Comparison of ENCODE assay signal across 7 mouse cellular contexts in genomic region chr11:110251534-110251933, GRCm38 (mm10). TPM values are rescaled to one million over a fixed set of nuclear protein-coding genes. Genes with fewer than 3 reads are reported as not detected.
DNase-seq lines count a peak whose midpoint lies in the region; ATAC-seq and TF ChIP-seq lines count a peak whose summit lies in the region.

Abca6 (minus strand) TSS chr11:110251776.

- TF ChIP-seq CTCF in brain, embryonic 14.5 days (IDR thresholded peaks at IDR 0.05; ENCODE audit: borderline replicate concordance, extremely low read depth, insufficient read depth, insufficient read length): no peak
- TF ChIP-seq CTCF in stomach, postnatal 0 days (IDR thresholded peaks at IDR 0.05; ENCODE audit: low read depth): no peak

- WGBS in intestine, embryonic 16.5 days: 10% methylated on average over 8 of the region's 8 CpGs
- 10% methylated on average over 8 of the region's 8 CpGs for WGBS in stomach, postnatal 0 days

- no peaks in the 10 kb centered on the region for H3K4me1 ChIP-seq in intestine, embryonic 16.5 days (ENCODE audit: control insufficient read depth, insufficient read depth, low read length)
- no peaks in the 10 kb centered on the region for H3K4me1 ChIP-seq in stomach, postnatal 0 days (replicated peaks; ENCODE audit: control insufficient read depth, insufficient read depth)

- no peak within 1 kb of the TSS for H3K27ac ChIP-seq in intestine, embryonic 16.5 days (ENCODE audit: low read length)
- no peak within 1 kb of the TSS for H3K27ac ChIP-seq in stomach, postnatal 0 days (replicated peaks)

- H3K36me3 ChIP-seq in intestine, embryonic 16.5 days (ENCODE audit: control insufficient read depth, insufficient read depth, low read length): no peaks in the 10 kb centered on the region
- no peaks in the 10 kb centered on the region for H3K36me3 ChIP-seq in stomach, postnatal 0 days (ENCODE audit: control insufficient read depth, insufficient read depth, low read length)

- 0 out of 2 replicates have a peak, but pooled peaks have one; percentile 26 for ATAC-seq in intestine, embryonic 16.5 days
- ATAC-seq in stomach, postnatal 0 days (ENCODE audit: low FRiP score, low TSS enrichment): no peak
- ATAC-seq in cerebellum, adult (ENCODE audit: insufficient number of reproducible peaks, low FRiP score, low TSS enrichment): no peak

- peak within 1 kb of the TSS; percentile 21 for H3K4me3 ChIP-seq in intestine, embryonic 16.5 days (ENCODE audit: low read length)
- H3K4me3 ChIP-seq in stomach, postnatal 0 days (ENCODE audit: low read depth, low read length): peak within 1 kb of the TSS; percentile 15; the same call in 1 of the 2 replicates

- peak; percentile 64 for DNase-seq in Muller cell, postnatal 12 days (ENCODE audit: inconsistent ontology term)
- peak; percentile 46 for DNase-seq in brain, embryonic 14.5 days (ENCODE audit: low read depth)
- DNase-seq in heart, adult 11 months: peak; percentile 97
- DNase-seq in lung, postnatal 25 days (ENCODE audit: low spot score): peak; percentile 30
- DNase-seq in stomach, postnatal 0 days (ENCODE audit: low spot score): no peak

- H3K9ac ChIP-seq in intestine, embryonic 16.5 days (ENCODE audit: low read depth, low read length): 0 out of 2 replicates have a peak within 1 kb of the TSS, but pooled peaks have one; percentile 24
- peak within 1 kb of the TSS; percentile 38; the same call in 1 of the 2 replicates for H3K9ac ChIP-seq in stomach, postnatal 0 days (ENCODE audit: low read length)

- TF ChIP-seq POLR2A in brain, embryonic 14.5 days (IDR thresholded peaks at IDR 0.05; ENCODE audit: borderline replicate concordance, extremely low read depth, insufficient read depth, insufficient read length, poor library complexity, severe bottlenecking): no peak

- H3K4me2 ChIP-seq in intestine, embryonic 16.5 days (ENCODE audit: low read depth, low read length): peak within 1 kb of the TSS; percentile 40
- peak within 1 kb of the TSS; percentile 34; the same call in 1 of the 2 replicates for H3K4me2 ChIP-seq in stomach, postnatal 0 days (replicated peaks; ENCODE audit: low read depth)

- H3K27me3 ChIP-seq in intestine, embryonic 16.5 days (replicated peaks; ENCODE audit: control insufficient read depth, insufficient read depth, low read length): no peaks in the 10 kb centered on the region
- H3K27me3 ChIP-seq in stomach, postnatal 0 days (ENCODE audit: control insufficient read depth, insufficient read depth, low read length): no peaks in the 10 kb centered on the region

- TF ChIP-seq EP300 in stomach, postnatal 0 days (optimal IDR thresholded peaks at IDR 0.05): no peak

- no peaks in the 10 kb centered on the region for H3K9me3 ChIP-seq in intestine, embryonic 16.5 days (ENCODE audit: control insufficient read depth, low read length)
- no peaks in the 10 kb centered on the region for H3K9me3 ChIP-seq in stomach, postnatal 0 days (ENCODE audit: control insufficient read depth, low read length)

RNA-seq across cellular contexts. Expression of gene Abca6, which starts in this region (rescaled TPM):
- polyA plus RNA-seq in brain, embryonic 14.5 days (2012; rRNA removed): 0.14 and 0.33 TPM in 2 replicates
- polyA plus RNA-seq in intestine, embryonic 16.5 days (2015; fragmentation: Nextera tagmentation; extraction: Ambion mirVana): 0.42 and 0.56 TPM in 2 replicates
- polyA plus RNA-seq in stomach, postnatal 0 days (2015; fragmentation: Nextera tagmentation; extraction: Ambion mirVana): 0.45 and 0.68 TPM in 2 replicates

Comparison
In these comparisons a context has a peak if more than half of its experiments do, and no peak if none do; other contexts are left out.
1. Peak in DNase-seq in brain, embryonic 14.5 days; RNA of the gene not detected or under 1 TPM.
2. Peak in ATAC-seq, H3K4me3 ChIP-seq, H3K9ac ChIP-seq and H3K4me2 ChIP-seq in intestine, embryonic 16.5 days; RNA of the gene not detected or under 1 TPM.